Mouse (Mus musculus): ENCODE measurements around the gene Ckm. TPM values are rescaled to one million over a fixed set of nuclear protein-coding genes. Genes with fewer than 3 reads are reported as not detected.

Ckm gene
- total and polyA plus RNA-seq, 3 experiments: 0.08 to 0.47 TPM; not detected in 1

DNA sequence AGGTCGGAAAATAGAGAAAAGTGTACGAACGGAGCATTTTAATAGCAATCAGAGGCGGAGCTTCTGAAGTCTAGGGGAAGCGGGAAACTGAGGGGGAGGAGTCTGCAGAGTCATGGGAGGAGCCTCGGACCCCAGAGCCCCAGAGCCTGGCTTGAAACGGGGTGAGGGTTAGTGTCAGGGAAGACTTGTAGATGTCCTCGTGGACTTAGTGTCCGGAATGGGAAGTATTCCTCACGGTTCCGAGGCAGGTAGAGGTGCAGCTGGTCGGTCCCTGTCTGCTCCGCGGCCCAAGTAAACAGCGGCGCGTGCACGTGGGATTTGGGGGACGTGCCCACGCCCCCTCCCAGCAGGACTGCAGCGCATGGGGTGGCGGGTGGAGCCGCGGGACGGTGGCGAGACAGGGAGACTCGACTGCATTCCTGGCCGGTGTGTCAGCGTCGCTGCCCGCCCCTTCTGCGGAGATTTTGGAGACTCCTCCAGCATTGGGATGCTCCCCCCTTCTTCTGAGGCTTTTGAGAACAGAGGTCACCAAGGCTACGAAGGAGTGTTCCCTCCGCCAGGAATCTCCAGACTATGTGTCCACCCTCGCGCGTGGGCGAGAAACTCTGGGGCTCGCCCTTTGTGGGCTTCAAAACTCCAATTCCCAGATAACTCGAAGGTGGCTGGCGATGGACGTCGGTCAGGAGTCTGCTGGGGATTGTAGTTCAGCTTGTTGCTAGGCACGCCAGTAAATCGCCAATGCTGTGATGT is 44.5 kb upstream of the Ckm start:
- in situ Hi-C loops (cut with MboI; ENCODE audit: low pct_ligation_motif_present, low pct_unique_long_range_greater_than_20kb, low sequenced_read_pairs): loop anchor here (10.0 kb wide), 1 partner anchor 195 kb away; the partner anchor contains the start of gene Gipr
- Histone ChIP-seq H3K9ac (ENCODE audit: insufficient read depth, low read depth) (no peak overlapping the region), H3K36me3 (replicated peaks in 1 of 2; ENCODE audit: control insufficient read depth in 1 of 2, insufficient read depth in 1 of 2, low read length in 1 of 2) (peaks cover 15 to 28% of the 10 kb centered on the region in 2 experiments), H3K4me3 (replicated peaks in 1 of 3; ENCODE audit: low read depth in 2 of 3, low read length in 2 of 3, poor library complexity in 1 of 3) (peak overlapping the region; percentile 70 to 85 (median 73)), H3K79me2 (replicated peaks; ENCODE audit: control insufficient read depth, extremely low read depth, insufficient read depth, poor library complexity, severe bottlenecking) (peaks cover 8% of the 10 kb centered on the region), H3K9me3 (replicated peaks; ENCODE audit: low read length) (peaks cover 4% of the 10 kb centered on the region), H3K27me3 (replicated peaks) (peaks cover 38% of the 10 kb centered on the region), H3K27ac (ENCODE audit: insufficient read depth, low read depth) (no peak overlapping the region), H3K4me1 (ENCODE audit: control insufficient read depth in 1 of 2, insufficient read depth in 2 of 2) (peaks cover 8 to 38% of the 10 kb centered on the region in 2 experiments; a peak in 3 of 4 replicates), H3K4me2 (ENCODE audit: insufficient read depth, low read depth, poor library complexity, severe bottlenecking) (peak overlapping the region; percentile 73)
- peak; percentile 81 for DNase-seq (ENCODE audit: extremely low read depth)
- dilution Hi-C loops (cut with MboI; ENCODE audit: extremely low pct_ligation_motif_present, extremely low pct_unique_long_range_greater_than_20kb, low sequenced_read_pairs): no loop called here
- no peak for TF ChIP-seq NELFE (IDR thresholded peaks at IDR 0.05; ENCODE audit: low read depth, low read length)
- no peak for TF ChIP-seq TBP (conservative IDR thresholded peaks at IDR 0.05; ENCODE audit: low read depth, low read length)
- TF ChIP-seq E2F4 (IDR thresholded peaks at IDR 0.05; ENCODE audit: insufficient replicate concordance, low read depth, low read length): 0 out of 2 replicates have a peak, but pooled peaks have one; percentile 56
- no peak for TF ChIP-seq ZNF384 (IDR thresholded peaks at IDR 0.05; ENCODE audit: low read depth, low read length)
- TF ChIP-seq ZKSCAN1 (IDR thresholded peaks at IDR 0.05; ENCODE audit: borderline replicate concordance, low read depth, low read length): no peak
- TF ChIP-seq EP300 (IDR thresholded peaks at IDR 0.05; ENCODE audit: low read length): no peak
- no peak for TF ChIP-seq MAZ (IDR thresholded peaks at IDR 0.05; ENCODE audit: low read depth, low read length)
- no peak for TF ChIP-seq RCOR1 (conservative IDR thresholded peaks at IDR 0.05; ENCODE audit: low read depth, low read length)
- no peak for TF ChIP-seq GABPA (IDR thresholded peaks at IDR 0.05; ENCODE audit: insufficient replicate concordance, low read depth, low read length)
- no peak for TF ChIP-seq CHD2 (IDR thresholded peaks at IDR 0.05; ENCODE audit: low read length)
- 0 out of 2 replicates have a peak, but pooled peaks have one; percentile 37 for TF ChIP-seq BHLHE40 (IDR thresholded peaks at IDR 0.05; ENCODE audit: low read depth, low read length)
- TF ChIP-seq HCFC1 (IDR thresholded peaks at IDR 0.05; ENCODE audit: low read depth, low read length): peak; percentile 65
- peak; percentile 68 for TF ChIP-seq MXI1 (IDR thresholded peaks at IDR 0.05; ENCODE audit: low read depth, low read length)

DNA sequence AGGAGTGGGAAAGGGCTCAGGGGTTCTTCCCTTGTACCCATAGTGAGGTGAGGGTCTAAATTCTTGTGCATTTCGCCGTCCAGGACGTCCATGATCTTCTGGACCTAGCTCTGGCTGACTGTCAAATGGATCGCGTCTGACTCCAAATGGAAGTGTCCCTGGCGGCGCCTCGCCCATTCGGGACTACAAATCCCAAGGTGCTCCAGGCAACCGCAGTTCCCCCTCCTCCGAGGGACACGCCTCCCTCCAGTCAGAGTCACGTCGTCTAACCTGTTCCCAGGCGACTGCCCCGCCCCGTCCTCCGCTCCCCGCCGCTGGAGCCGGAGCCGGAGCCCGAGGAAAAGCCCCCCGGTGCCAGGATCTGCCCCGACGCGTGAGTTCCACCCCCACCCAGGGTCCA is 43.6 kb upstream of the Ckm start:
- in situ Hi-C loops (cut with MboI; ENCODE audit: low pct_ligation_motif_present, low pct_unique_long_range_greater_than_20kb, low sequenced_read_pairs): no loop called here
- dilution Hi-C loops (cut with MboI; ENCODE audit: extremely low pct_ligation_motif_present, extremely low pct_unique_long_range_greater_than_20kb, low sequenced_read_pairs): no loop called here
- Histone ChIP-seq H3K4me2 (ENCODE audit: insufficient read depth, low read depth, poor library complexity, severe bottlenecking) (no peak overlapping the region), H3K9ac (ENCODE audit: insufficient read depth, low read depth) (no peak overlapping the region), H3K36me3 (replicated peaks in 1 of 2; ENCODE audit: control insufficient read depth in 1 of 2, insufficient read depth in 1 of 2, low read length in 1 of 2) (peaks cover 12 to 21% of the 10 kb centered on the region in 2 experiments), H3K9me3 (replicated peaks; ENCODE audit: low read length) (peaks cover 4% of the 10 kb centered on the region), H3K4me1 (ENCODE audit: control insufficient read depth in 1 of 2, insufficient read depth in 2 of 2) (peaks cover 11 to 38% of the 10 kb centered on the region in 2 experiments; a peak in 3 of 4 replicates), H3K79me2 (replicated peaks; ENCODE audit: control insufficient read depth, extremely low read depth, insufficient read depth, poor library complexity, severe bottlenecking) (peaks cover 8% of the 10 kb centered on the region), H3K4me3 (replicated peaks in 1 of 3; ENCODE audit: low read depth in 2 of 3, low read length in 2 of 3, poor library complexity in 1 of 3) (peak overlapping the region in 1 of 3 experiments; percentile 32), H3K27me3 (replicated peaks) (peaks cover 38% of the 10 kb centered on the region), H3K27ac (ENCODE audit: insufficient read depth, low read depth) (no peak overlapping the region)
- DNase-seq (ENCODE audit: extremely low read depth): peak; percentile 57
- TF ChIP-seq HCFC1 (IDR thresholded peaks at IDR 0.05; ENCODE audit: low read depth, low read length) (peak; percentile 71), ZC3H11A (IDR thresholded peaks at IDR 0.05; ENCODE audit: low read depth, low read length) (no peak)
